Mouse (Mus musculus): ENCODE measurements around the gene Cfap126. TPM values are rescaled to one million over a fixed set of nuclear protein-coding genes. Genes with fewer than 3 reads are reported as not detected.

Gene Cfap126
- polyA plus RNA-seq, 1 experiment = 2.7 TPM

- peaks cover 4% of the 10 kb centered on the region; the same call in 1 of the 2 replicates for H3K27me3 ChIP-seq (ENCODE audit: control insufficient read depth, insufficient read depth, low read length)
- no peak for DNase-seq
- no peak overlapping the region for H3K4me3 ChIP-seq (ENCODE audit: control insufficient read depth, insufficient read depth, low read length)
- H3K27ac ChIP-seq (ENCODE audit: control insufficient read depth, insufficient read depth, low read length) = no peak overlapping the region
- H3K4me1 ChIP-seq (replicated peaks; ENCODE audit: control insufficient read depth, insufficient read depth, low read length) = no peaks in the 10 kb centered on the region; the same call in 1 of the 2 replicates
- TF ChIP-seq CTCF (IDR thresholded peaks at IDR 0.05; ENCODE audit: borderline replicate concordance, control insufficient read depth, extremely low read depth, insufficient read depth, low read length, poor library complexity) = no peak
- no peak for TF ChIP-seq POLR2A (IDR thresholded peaks at IDR 0.05; ENCODE audit: control insufficient read depth, extremely low read depth, insufficient read depth, low read length, poor library complexity)
- H3K36me3 ChIP-seq (ENCODE audit: control insufficient read depth, insufficient read depth, low read length) = no peaks in the 10 kb centered on the region
- 94% methylated on average over 1 of the region's 1 CpGs for WGBS
Measured at GRCm38 (mm10) chr1:171089891-171090290, 23.8 kb upstream of the Cfap126 start.

- no peak for DNase-seq
- TF ChIP-seq POLR2A (IDR thresholded peaks at IDR 0.05; ENCODE audit: control insufficient read depth, extremely low read depth, insufficient read depth, low read length, poor library complexity) (no peak), CTCF (IDR thresholded peaks at IDR 0.05; ENCODE audit: borderline replicate concordance, control insufficient read depth, extremely low read depth, insufficient read depth, low read length, poor library complexity) (no peak)
- Histone ChIP-seq H3K4me3 (ENCODE audit: control insufficient read depth, insufficient read depth, low read length) (no peak overlapping the region), H3K27ac (ENCODE audit: control insufficient read depth, insufficient read depth, low read length) (no peak overlapping the region), H3K27me3 (ENCODE audit: control insufficient read depth, insufficient read depth, low read length) (peaks cover under 1% of the 10 kb centered on the region; the same call in 1 of the 2 replicates), H3K36me3 (ENCODE audit: control insufficient read depth, insufficient read depth, low read length) (no peaks in the 10 kb centered on the region), H3K4me1 (replicated peaks; ENCODE audit: control insufficient read depth, insufficient read depth, low read length) (no peaks in the 10 kb centered on the region; the same call in 1 of the 2 replicates)
- WGBS = 93% methylated on average over 2 of the region's 2 CpGs
Measured at GRCm38 (mm10) chr1:171090761-171091160, 23.0 kb upstream of the Cfap126 start.

- Histone ChIP-seq H3K27ac (ENCODE audit: control insufficient read depth, insufficient read depth, low read length) (no peak overlapping the region), H3K4me1 (replicated peaks; ENCODE audit: control insufficient read depth, insufficient read depth, low read length) (no peaks in the 10 kb centered on the region), H3K27me3 (ENCODE audit: control insufficient read depth, insufficient read depth, low read length) (no peaks in the 10 kb centered on the region), H3K4me3 (ENCODE audit: control insufficient read depth, insufficient read depth, low read length) (no peak overlapping the region), H3K36me3 (ENCODE audit: control insufficient read depth, insufficient read depth, low read length) (no peaks in the 10 kb centered on the region)
- no peak for DNase-seq
- 29% methylated on average over 4 of the region's 4 CpGs for WGBS
- TF ChIP-seq CTCF (IDR thresholded peaks at IDR 0.05; ENCODE audit: borderline replicate concordance, control insufficient read depth, extremely low read depth, insufficient read depth, low read length, poor library complexity) (no peak), POLR2A (IDR thresholded peaks at IDR 0.05; ENCODE audit: control insufficient read depth, extremely low read depth, insufficient read depth, low read length, poor library complexity) (no peak)
Measured at GRCm38 (mm10) chr1:171094424-171094823, 19.3 kb upstream of the Cfap126 start.

GRCm38 (mm10) chr1:171096110-171096964, 17.4 kb upstream of the Cfap126 start:
- Histone ChIP-seq H3K4me1 (replicated peaks; ENCODE audit: control insufficient read depth, insufficient read depth, low read length) (no peaks in the 10 kb centered on the region), H3K27me3 (ENCODE audit: control insufficient read depth, insufficient read depth, low read length) (no peaks in the 10 kb centered on the region), H3K27ac (ENCODE audit: control insufficient read depth, insufficient read depth, low read length) (no peak overlapping the region), H3K36me3 (ENCODE audit: control insufficient read depth, insufficient read depth, low read length) (no peaks in the 10 kb centered on the region), H3K4me3 (ENCODE audit: control insufficient read depth, insufficient read depth, low read length) (no peak overlapping the region)
- 74% methylated on average over 10 of the region's 10 CpGs for WGBS
- no peak for TF ChIP-seq POLR2A (IDR thresholded peaks at IDR 0.05; ENCODE audit: control insufficient read depth, extremely low read depth, insufficient read depth, low read length, poor library complexity)
- no peak for TF ChIP-seq CTCF (IDR thresholded peaks at IDR 0.05; ENCODE audit: borderline replicate concordance, control insufficient read depth, extremely low read depth, insufficient read depth, low read length, poor library complexity)
- DNase-seq = no peak

GRCm38 (mm10) chr1:171097136-171097535, 16.6 kb upstream of the Cfap126 start:
- DNase-seq = no peak
- no peak for TF ChIP-seq CTCF (IDR thresholded peaks at IDR 0.05; ENCODE audit: borderline replicate concordance, control insufficient read depth, extremely low read depth, insufficient read depth, low read length, poor library complexity)
- no peak for TF ChIP-seq POLR2A (IDR thresholded peaks at IDR 0.05; ENCODE audit: control insufficient read depth, extremely low read depth, insufficient read depth, low read length, poor library complexity)
- H3K27ac ChIP-seq (ENCODE audit: control insufficient read depth, insufficient read depth, low read length) = no peak overlapping the region
- no peaks in the 10 kb centered on the region for H3K27me3 ChIP-seq (ENCODE audit: control insufficient read depth, insufficient read depth, low read length)
- H3K36me3 ChIP-seq (ENCODE audit: control insufficient read depth, insufficient read depth, low read length) = no peaks in the 10 kb centered on the region
- H3K4me1 ChIP-seq (replicated peaks; ENCODE audit: control insufficient read depth, insufficient read depth, low read length) = peaks cover 5% of the 10 kb centered on the region; the same call in 1 of the 2 replicates
- H3K4me3 ChIP-seq (ENCODE audit: control insufficient read depth, insufficient read depth, low read length) = no peak overlapping the region

- Histone ChIP-seq H3K36me3 (ENCODE audit: control insufficient read depth, insufficient read depth, low read length) (no peaks in the 10 kb centered on the region), H3K27me3 (ENCODE audit: control insufficient read depth, insufficient read depth, low read length) (no peaks in the 10 kb centered on the region), H3K27ac (ENCODE audit: control insufficient read depth, insufficient read depth, low read length) (no peak overlapping the region), H3K4me1 (replicated peaks; ENCODE audit: control insufficient read depth, insufficient read depth, low read length) (peaks cover 5% of the 10 kb centered on the region; the same call in 1 of the 2 replicates), H3K4me3 (ENCODE audit: control insufficient read depth, insufficient read depth, low read length) (no peak overlapping the region)
- 80% methylated on average over 2 of the region's 2 CpGs for WGBS
- TF ChIP-seq CTCF (IDR thresholded peaks at IDR 0.05; ENCODE audit: borderline replicate concordance, control insufficient read depth, extremely low read depth, insufficient read depth, low read length, poor library complexity) = no peak
- TF ChIP-seq POLR2A (IDR thresholded peaks at IDR 0.05; ENCODE audit: control insufficient read depth, extremely low read depth, insufficient read depth, low read length, poor library complexity) = no peak
- DNase-seq = no peak
Measured at GRCm38 (mm10) chr1:171097612-171098011, 16.1 kb upstream of the Cfap126 start.
